Mouse (Mus musculus) MEL (cell line): ENCODE measurements around the gene Erc1.

ENCODE experiments used
- CTCF ChIP-seq, 3 experiments: IDR thresholded peaks in 2 of 3; conservative IDR thresholded peaks in 1 of 3; 2 replicates each; pipeline ENCODE4 v1.5.1; 2011 to 2012; ENCODE audit warnings: low read length in 3 of 3, low read depth in 2 of 3, mild to moderate bottlenecking in 2 of 3, improper control_type of control experiment in 1 of 3, inconsistent platforms in 1 of 3, mixed read lengths in 1 of 3, moderate library complexity in 1 of 3; ENCODE audit not compliant: control insufficient read depth in 1 of 3, insufficient read depth in 1 of 3, poor library complexity in 1 of 3, severe bottlenecking in 1 of 3
- EP300 ChIP-seq, 2 experiments: IDR thresholded peaks; 2 replicates each; pipeline ENCODE4 v1.6.1; 2011; ENCODE audit warnings: improper control_type of control experiment in 2 of 2, low read length in 2 of 2, low read depth in 1 of 2, mild to moderate bottlenecking in 1 of 2
- HCFC1 ChIP-seq: IDR thresholded peaks from 2 replicates; pipeline ENCODE4 v1.6.1; 2012; ENCODE audit warnings: low read depth, mild to moderate bottlenecking, inconsistent platforms, low read length, improper control_type of control experiment, moderate library complexity
- POLR2A ChIP-seq, 2 experiments: IDR thresholded peaks; 2 replicates each; pipeline ENCODE4 v1.6.1; 2011 to 2012; ENCODE audit warnings: low read length in 2 of 2, mild to moderate bottlenecking in 2 of 2, control low read depth in 1 of 2, improper control_type of control experiment in 1 of 2, low read depth in 1 of 2, moderate library complexity in 1 of 2; ENCODE audit not compliant: control insufficient read depth in 1 of 2, insufficient read depth in 1 of 2, poor library complexity in 1 of 2
- POLR2AphosphoS5 ChIP-seq: IDR thresholded peaks from 2 replicates; pipeline ENCODE4 v1.6.1; 2012; ENCODE audit warnings: low read depth, borderline replicate concordance, mild to moderate bottlenecking, inconsistent platforms, low read length, moderate library complexity, mixed read lengths
- SMC3 ChIP-seq: IDR thresholded peaks from 2 replicates; pipeline ENCODE4 v1.6.1; 2011; ENCODE audit warnings: low read depth, low read length, improper control_type of control experiment
- USF1 ChIP-seq: IDR thresholded peaks from 2 replicates; pipeline ENCODE4 v1.6.1; 2014; ENCODE audit warnings: low read depth, mild to moderate bottlenecking, inconsistent platforms, low read length, improper control_type of control experiment, moderate library complexity

GRCm38 (mm10) chr6:119715234-119715633, 132.7 kb downstream of the Erc1 start:
- TF ChIP-seq CTCF (IDR thresholded peaks at IDR 0.05 in 2 of 3, conservative IDR thresholded peaks at IDR 0.05 in 1 of 3; ENCODE audit: control insufficient read depth in 1 of 3, insufficient read depth in 1 of 3, low read depth in 2 of 3, low read length in 3 of 3, poor library complexity in 1 of 3, severe bottlenecking in 1 of 3) (no peak), SMC3 (no peak), EP300 (IDR thresholded peaks at IDR 0.05; ENCODE audit: low read depth in 1 of 2, low read length in 2 of 2) (peak in 1 of 2 experiments; percentile 10; a peak in 1 of 4 replicates), POLR2A (IDR thresholded peaks at IDR 0.05; ENCODE audit: control insufficient read depth in 1 of 2, insufficient read depth in 1 of 2, low read depth in 1 of 2, low read length in 2 of 2, poor library complexity in 1 of 2) (no peak), USF1 (no peak), POLR2AphosphoS5 (no peak), HCFC1 (no peak)
